9 mouse cellular contexts compared by ENCODE assay signal in the genomic region with DNA sequence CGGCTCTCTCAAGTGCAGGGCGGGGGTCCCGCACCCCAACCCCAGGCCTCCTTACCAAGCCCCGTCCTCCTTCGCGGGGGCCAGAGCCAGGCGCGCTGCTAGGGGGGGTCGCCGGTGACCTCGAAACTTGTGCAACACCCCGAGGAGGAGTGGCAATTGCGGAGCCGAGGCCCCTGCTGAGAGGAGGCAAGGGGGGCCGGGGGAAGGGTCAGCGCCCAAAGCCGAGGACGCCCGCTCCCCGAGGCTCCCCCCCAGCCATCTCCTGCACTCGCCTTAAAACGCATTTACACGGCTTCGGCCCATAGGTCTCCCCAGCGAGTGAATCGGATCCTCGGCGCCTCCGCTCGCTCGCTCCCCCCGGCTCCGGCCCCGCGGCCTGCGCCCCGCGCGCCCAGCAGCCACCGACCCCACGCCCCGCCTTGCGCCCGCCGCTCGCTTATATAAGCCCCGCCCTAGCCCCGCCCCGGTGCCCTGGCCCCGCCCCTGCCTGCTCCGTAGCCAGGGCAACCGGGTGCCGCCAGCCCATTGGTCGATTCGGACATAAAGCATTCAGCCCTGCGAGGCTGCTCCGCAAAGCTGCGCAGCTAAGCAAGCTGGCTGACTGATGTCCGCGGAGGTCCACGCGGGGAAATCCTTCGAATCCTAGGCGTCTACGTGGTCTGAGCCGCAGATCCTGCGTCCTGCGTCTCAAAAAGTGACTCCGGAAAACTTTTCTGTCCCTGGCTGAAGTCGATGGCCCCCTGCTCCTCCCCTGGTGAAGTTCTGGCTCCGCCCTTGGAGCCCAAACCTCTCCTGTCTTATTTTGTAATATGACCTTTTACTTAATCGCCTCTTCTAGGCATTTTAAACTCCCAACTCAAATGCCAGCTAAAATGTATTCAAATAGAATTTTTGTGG. TPM values are rescaled to one million over a fixed set of nuclear protein-coding genes. Genes with fewer than 3 reads are reported as not detected.
DNase-seq lines count a peak whose midpoint lies in the region; ATAC-seq and TF ChIP-seq lines count a peak whose summit lies in the region.
"Had no signal": no experiment of that assay in that cellular context is flagged by ENCODE, and none has a peak within 500 bp of the region (broad histone marks: within the 10 kb centered on the region; RNA-seq: fewer than 3 reads in every experiment).

A gene (minus strand): TSS at position 414 of the 897 bp plus-strand sequence.

- 1% methylated on average over 38 of the region's 72 CpGs for WGBS in embryonic facial prominence, embryonic 14.5 days
- WGBS in heart, adult 2 months, result 2% methylated on average over 66 of the region's 72 CpGs
- WGBS in kidney, adult 2 months, result 1% methylated on average over 69 of the region's 72 CpGs
- under 1% methylated on average over 71 of the region's 72 CpGs for WGBS in limb, embryonic 12.5 days
- under 1% methylated on average over 72 of the region's 72 CpGs for WGBS in midbrain, embryonic 14.5 days

- TF ChIP-seq EP300 in heart, adult 2 months (IDR thresholded peaks at IDR 0.05; ENCODE audit: insufficient read depth, low read depth, low read length), result no peak

- peak; percentile 95 for ATAC-seq in embryonic facial prominence, embryonic 14.5 days (ENCODE audit: low read depth)
- peak; percentile 91 for ATAC-seq in limb, embryonic 12.5 days (ENCODE audit: insufficient number of reproducible peaks, insufficient read depth, low FRiP score, low TSS enrichment, low read depth)
- ATAC-seq in midbrain, embryonic 14.5 days (ENCODE audit: low FRiP score, low TSS enrichment), result peak; percentile 96

- peak within 1 kb of the TSS; percentile 79 for H3K4me3 ChIP-seq in embryonic facial prominence, embryonic 14.5 days (ENCODE audit: low read depth, low read length)
- H3K4me3 ChIP-seq in heart, adult 2 months, result peak within 1 kb of the TSS; percentile 74
- peak within 1 kb of the TSS; percentile 82 for H3K4me3 ChIP-seq in kidney, adult 2 months (ENCODE audit: insufficient read depth, low read depth, low read length)
- H3K4me3 ChIP-seq in limb, embryonic 12.5 days (replicated peaks), result peak within 1 kb of the TSS; percentile 75
- H3K4me3 ChIP-seq in midbrain, embryonic 14.5 days (replicated peaks; ENCODE audit: low read depth, low read length), result peak within 1 kb of the TSS; percentile 66

- H3K79me2 ChIP-seq in heart, adult 2 months (replicated peaks; ENCODE audit: control insufficient read depth, insufficient read depth, low read length), result no peaks in the 10 kb centered on the region

- H3K4me1 ChIP-seq in embryonic facial prominence, embryonic 14.5 days (ENCODE audit: control insufficient read depth, insufficient read depth, low read length), result peaks cover 32% of the 10 kb centered on the region
- H3K4me1 ChIP-seq in heart, adult 2 months (ENCODE audit: control insufficient read depth, insufficient read depth, low read length), result peaks cover 2% of the 10 kb centered on the region; the same call in 1 of the 2 replicates
- no peaks in the 10 kb centered on the region for H3K4me1 ChIP-seq in kidney, adult 2 months (ENCODE audit: control insufficient read depth, insufficient read depth, low read length)
- H3K4me1 ChIP-seq in limb, embryonic 12.5 days (replicated peaks), result peaks cover 29% of the 10 kb centered on the region
- H3K4me1 ChIP-seq in midbrain, embryonic 14.5 days (ENCODE audit: control insufficient read depth, insufficient read depth, low read length), result peaks cover 14% of the 10 kb centered on the region; the same call in 1 of the 2 replicates

- TF ChIP-seq POLR2A in heart, adult 2 months (IDR thresholded peaks at IDR 0.05; ENCODE audit: insufficient read depth, low read depth, low read length), result peak; percentile 89
- TF ChIP-seq POLR2A in kidney, adult 2 months (IDR thresholded peaks at IDR 0.05; ENCODE audit: low read depth, low read length), result peak; percentile 65

- H3K27me3 ChIP-seq in embryonic facial prominence, embryonic 14.5 days (replicated peaks; ENCODE audit: control insufficient read depth, insufficient read depth, low read length), result no peaks in the 10 kb centered on the region
- no peaks in the 10 kb centered on the region for H3K27me3 ChIP-seq in heart, adult 2 months (ENCODE audit: control insufficient read depth, insufficient read depth, low read length)
- no peaks in the 10 kb centered on the region for H3K27me3 ChIP-seq in kidney, adult 2 months (replicated peaks; ENCODE audit: control insufficient read depth, insufficient read depth, low read length)
- peaks cover 10% of the 10 kb centered on the region for H3K27me3 ChIP-seq in limb, embryonic 12.5 days
- H3K27me3 ChIP-seq in midbrain, embryonic 14.5 days (ENCODE audit: control insufficient read depth, insufficient read depth, low read length), result no peaks in the 10 kb centered on the region

- peak within 1 kb of the TSS; percentile 85 for H3K9ac ChIP-seq in embryonic facial prominence, embryonic 14.5 days (ENCODE audit: low read depth, low read length)
- peak within 1 kb of the TSS; percentile 81 for H3K9ac ChIP-seq in heart, adult 2 months (ENCODE audit: low read depth, low read length)
- H3K9ac ChIP-seq in limb, embryonic 12.5 days (replicated peaks), result peak within 1 kb of the TSS; percentile 80
- H3K9ac ChIP-seq in midbrain, embryonic 14.5 days (replicated peaks; ENCODE audit: low read length), result peak within 1 kb of the TSS; percentile 80

- peak within 1 kb of the TSS; percentile 95 for H3K4me2 ChIP-seq in embryonic facial prominence, embryonic 14.5 days (ENCODE audit: low read depth, low read length)
- peak within 1 kb of the TSS; percentile 91 for H3K4me2 ChIP-seq in limb, embryonic 12.5 days
- H3K4me2 ChIP-seq in midbrain, embryonic 14.5 days (ENCODE audit: low read length), result peak within 1 kb of the TSS; percentile 93

- peak; percentile 81 for DNase-seq in 3T3-L1 (ENCODE audit: low read depth, low spot score)
- DNase-seq in adrenal gland, postnatal 4 days (ENCODE audit: low spot score in 2 of 2), result peak; percentile 91 to 96
- peak; percentile 95 for DNase-seq in embryonic facial prominence, embryonic 14.5 days (ENCODE audit: low spot score)
- DNase-seq in heart, adult 2 months, result peak; percentile 92 to 94
- peak; percentile 95 for DNase-seq in kidney, adult 2 months
- peak; percentile 97 for DNase-seq in midbrain, embryonic 14.5 days
- peak; percentile 70 for DNase-seq in spleen, adult 12 weeks (ENCODE audit: low spot score)

- no peak for TF ChIP-seq CTCF in heart, adult 2 months (IDR thresholded peaks at IDR 0.05)
- TF ChIP-seq CTCF in kidney, adult 2 months (conservative IDR thresholded peaks at IDR 0.05; ENCODE audit: insufficient read depth, insufficient read length, low read depth, low read length), result no peak

- H3K36me3 ChIP-seq in embryonic facial prominence, embryonic 14.5 days (ENCODE audit: control insufficient read depth, insufficient read depth, low read length), result no peaks in the 10 kb centered on the region
- no peaks in the 10 kb centered on the region for H3K36me3 ChIP-seq in heart, adult 2 months (ENCODE audit: control insufficient read depth, insufficient read depth, low read length)
- no peaks in the 10 kb centered on the region for H3K36me3 ChIP-seq in kidney, adult 2 months (ENCODE audit: control insufficient read depth, insufficient read depth, low read length)
- no peaks in the 10 kb centered on the region for H3K36me3 ChIP-seq in limb, embryonic 12.5 days
- no peaks in the 10 kb centered on the region for H3K36me3 ChIP-seq in midbrain, embryonic 14.5 days (ENCODE audit: control insufficient read depth, insufficient read depth, low read length)
- H3K36me3 ChIP-seq: G1E had no signal

- intact Hi-C loops in heart, adult 2 months (cut with DNase I), result no loop called here

- no peaks in the 10 kb centered on the region for H3K9me3 ChIP-seq in embryonic facial prominence, embryonic 14.5 days (ENCODE audit: control insufficient read depth, low read length)
- H3K9me3 ChIP-seq in limb, embryonic 12.5 days, result no peaks in the 10 kb centered on the region
- no peaks in the 10 kb centered on the region for H3K9me3 ChIP-seq in midbrain, embryonic 14.5 days (ENCODE audit: control insufficient read depth, low read length)
- H3K9me3 ChIP-seq: G1E had no signal

- peak within 1 kb of the TSS; percentile 76 for H3K27ac ChIP-seq in embryonic facial prominence, embryonic 14.5 days (replicated peaks; ENCODE audit: low read depth, low read length)
- H3K27ac ChIP-seq in heart, adult 2 months, result peak within 1 kb of the TSS; percentile 50; the same call in 1 of the 2 replicates
- H3K27ac ChIP-seq in kidney, adult 2 months (ENCODE audit: insufficient read depth, low read depth, low read length), result 0 out of 2 replicates have a peak within 1 kb of the TSS, but pooled peaks have one; percentile 22
- H3K27ac ChIP-seq in limb, embryonic 12.5 days, result peak within 1 kb of the TSS; percentile 82
- peak within 1 kb of the TSS; percentile 74 for H3K27ac ChIP-seq in midbrain, embryonic 14.5 days (replicated peaks; ENCODE audit: low read depth, low read length)

RNA-seq across cellular contexts. Expression of the gene that starts here (rescaled TPM):
- 10 to 100 TPM; 54.8 to 61.1 TPM for total RNA-seq in adrenal gland, postnatal 4 days (2021)
- 20.0 and 27.1 TPM in 2 replicates for polyA plus RNA-seq in embryonic facial prominence, embryonic 14.5 days (2014; fragmentation: Nextera tagmentation; extraction: Ambion mirVana)
- total RNA-seq in heart, adult 2 months (2021), result 1 to 10 TPM; 2.0 to 3.0 TPM
- polyA plus RNA-seq in heart, adult 2 months (2012; rRNA removed), result 3.2 and 3.7 TPM in 2 replicates
- 14.0 and 14.7 TPM in 2 replicates for polyA plus RNA-seq in kidney, adult 2 months (2012; rRNA removed)
- 22.4 and 26.0 TPM in 2 replicates for polyA plus RNA-seq in limb, embryonic 12.5 days (2016; fragmentation: Nextera tagmentation; extraction: Ambion mirVana)
- polyA plus RNA-seq in midbrain, embryonic 14.5 days (2014; fragmentation: Nextera tagmentation; extraction: Ambion mirVana), result 18.0 and 19.6 TPM in 2 replicates
- total RNA-seq: G1E had no signal
- polyA plus RNA-seq: G1E had no signal

Comparison
In these comparisons a context has a peak if more than half of its experiments do, and no peak if none do; other contexts are left out.
1. Peak in every context shown above with its lines: DNase-seq, ATAC-seq, H3K4me3 ChIP-seq and H3K27ac ChIP-seq.
2. RNA of the gene that starts here (total RNA-seq): 54.8 to 61.1 TPM in adrenal gland, postnatal 4 days; 2.0 to 3.0 TPM in heart, adult 2 months; every median in the first group is over 10 times any median in the second.
3. H3K27ac ChIP-seq: peak in every context shown above with its lines; median percentile 82 in limb, embryonic 12.5 days; 76 in embryonic facial prominence, embryonic 14.5 days; 74 in midbrain, embryonic 14.5 days; 50 in heart, adult 2 months; 22 in kidney, adult 2 months.